Mouse (Mus musculus) CH12.LX (cell line): ENCODE measurements at regions not wholly inside any gene's neighbourhood (a gene's known extent, or its start where the extent isn't known, plus 50 kb on each side); places are given as distances from the start of the nearest gene placed in this dataset.

ENCODE experiments used
- CTCF ChIP-seq, 2 experiments: IDR thresholded peaks in 1 of 2; conservative IDR thresholded peaks in 1 of 2; 2 replicates each; pipeline ENCODE4 v1.5.1; 2011 to 2012; ENCODE audit warnings: low read depth in 2 of 2, low read length in 2 of 2, improper control_type of control experiment in 1 of 2, inconsistent platforms in 1 of 2, mild to moderate bottlenecking in 1 of 2, moderate library complexity in 1 of 2
- E2F4 ChIP-seq: IDR thresholded peaks from 2 replicates; pipeline ENCODE4 v1.6.1; 2011; ENCODE audit warnings: low read depth, low read length, improper control_type of control experiment; ENCODE audit not compliant: insufficient replicate concordance
- IRF4 ChIP-seq: IDR thresholded peaks from 2 replicates; pipeline ENCODE4 v1.6.1; 2014; ENCODE audit warnings: low read depth, mild to moderate bottlenecking, inconsistent platforms, low read length, improper control_type of control experiment
- MEF2A ChIP-seq: IDR thresholded peaks from 2 replicates; pipeline ENCODE4 v1.6.1; 2014; ENCODE audit warnings: low read depth, mild to moderate bottlenecking, inconsistent platforms, low read length, improper control_type of control experiment, borderline replicate concordance
- MXI1 ChIP-seq: IDR thresholded peaks from 2 replicates; pipeline ENCODE4 v1.6.1; 2011; ENCODE audit warnings: mild to moderate bottlenecking, low read depth, low read length, improper control_type of control experiment
- MYC ChIP-seq: IDR thresholded peaks from 2 replicates; pipeline ENCODE4 v1.6.1; 2011; ENCODE audit warnings: low read depth, mild to moderate bottlenecking, improper control_type of control experiment, low read length
- POLR2A ChIP-seq: IDR thresholded peaks from 2 replicates; pipeline ENCODE4 v1.6.1; 2011; ENCODE audit warnings: low read depth, mild to moderate bottlenecking, improper control_type of control experiment, low read length
- SMC3 ChIP-seq: IDR thresholded peaks from 2 replicates; pipeline ENCODE4 v1.6.1; 2011; ENCODE audit warnings: low read depth, low read length, improper control_type of control experiment
- USF1 ChIP-seq: IDR thresholded peaks from 2 replicates; pipeline ENCODE4 v1.6.1; 2014; ENCODE audit warnings: low read depth, mild to moderate bottlenecking, inconsistent platforms, low read length, improper control_type of control experiment
- USF2 ChIP-seq: conservative IDR thresholded peaks from 2 replicates; pipeline ENCODE4 v1.6.1; 2011; ENCODE audit warnings: low read depth, low read length, improper control_type of control experiment
- ZC3H11A ChIP-seq: IDR thresholded peaks from 2 replicates; pipeline ENCODE4 v1.6.1; 2012; ENCODE audit warnings: low read depth, mild to moderate bottlenecking, inconsistent platforms, low read length, improper control_type of control experiment
- ZKSCAN1 ChIP-seq: IDR thresholded peaks from 2 replicates; pipeline ENCODE4 v1.6.1; 2012; ENCODE audit warnings: low read depth, inconsistent platforms, low read length, improper control_type of control experiment, borderline replicate concordance
- ZMIZ1 ChIP-seq: IDR thresholded peaks from 2 replicates; pipeline ENCODE4 v1.6.1; 2012; ENCODE audit warnings: low read depth, mild to moderate bottlenecking, inconsistent platforms, low read length, improper control_type of control experiment
- ZNF384 ChIP-seq: IDR thresholded peaks from 2 replicates; pipeline ENCODE4 v1.6.1; 2012; ENCODE audit warnings: low read depth, low read length, improper control_type of control experiment, inconsistent platforms

- TF ChIP-seq ZC3H11A (no peak), USF1 (no peak), POLR2A (no peak), ZKSCAN1 (no peak), MXI1 (no peak), IRF4 (no peak), E2F4 (no peak), MYC (no peak), CTCF (conservative IDR thresholded peaks at IDR 0.05 in 1 of 2, IDR thresholded peaks at IDR 0.05 in 1 of 2; ENCODE audit: low read depth in 2 of 2, low read length in 2 of 2) (no peak), ZMIZ1 (no peak), USF2 (no peak), ZNF384 (no peak), MEF2A (no peak), SMC3 (no peak)
Observed at GRCm38 (mm10) chr14:86211654-86212053, 929.4 kb downstream of the Diaph3 start.
